Mouse (Mus musculus) telencephalon, adult 2 months (tissue): ENCODE measurements at regions not wholly inside any gene's neighbourhood (a gene's known extent, or its start where the extent isn't known, plus 50 kb on each side); places are given as distances from the start of the nearest gene placed in this dataset.
A peak's percentile ranks its signal among the peaks of the same experiment; 100 is the strongest.

Experiments used
- DNase-seq: peaks from one replicate; pipeline ENCODE4 v3.0.0-alpha.2; 2011; ENCODE audit warnings: low read depth, low spot score

- no peak for DNase-seq
Measured at GRCm38 (mm10) chr8:23314275-23315123, 903.3 kb downstream of the Mrps31 start.

GRCm38 (mm10) chr8:23319556-23319955 is 908.4 kb downstream of the Mrps31 start:
- DNase-seq = no peak

GRCm38 (mm10) chr8:23321166-23321565 is 910.0 kb downstream of the Mrps31 start:
- no peak for DNase-seq

- peak; percentile 55 for DNase-seq
Measured at GRCm38 (mm10) chr8:23327283-23327682, 916.1 kb downstream of the Mrps31 start.

GRCm38 (mm10) chr8:23344161-23344560 is 933.0 kb downstream of the Mrps31 start:
- no peak for DNase-seq

GRCm38 (mm10) chr8:23351367-23351930 is 940.3 kb downstream of the Mrps31 start:
- no peak for DNase-seq

GRCm38 (mm10) chr8:23352259-23353106 is 941.3 kb downstream of the Mrps31 start:
- DNase-seq = no peak

GRCm38 (mm10) chr8:23360061-23360622 is 949.0 kb downstream of the Mrps31 start:
- DNase-seq = no peak

- no peak for DNase-seq
Measured at GRCm38 (mm10) chr8:23360850-23361274, 949.7 kb downstream of the Mrps31 start.
